Mouse (Mus musculus): ENCODE results near the gene Olfr206. TPM values are rescaled to one million over a fixed set of nuclear protein-coding genes. Genes with fewer than 3 reads are reported as not detected.
A peak's percentile ranks its signal among the peaks of the same experiment; 100 is the strongest.
"Not testable (repeated sequence)": the region's sequence is repeated elsewhere in the genome, so short reads cannot be mapped to it uniquely, and the experiment has no call there.

Olfr206 gene
- polyA plus RNA-seq (2015; fragmentation: Nextera tagmentation; extraction: Ambion mirVana): not detected in 2 replicates

- Histone ChIP-seq H3K9me3 (replicated peaks) (no peaks in the 10 kb centered on the region), H3K27ac (no peak within 1 kb of the TSS)
- WGBS: 89% methylated on average over 1 of the region's 1 CpGs
These were observed at the start of gene Olfr206 for GRCm38 (mm10) chr16:59349146-59349545. Gene Olfr206 (minus strand): TSS chr16:59349246.

GRCm38 (mm10) chr16:59393300-59393699 lies 44.3 kb upstream of the Olfr206 start:
- Histone ChIP-seq H3K4me2 (no peak overlapping the region), H3K36me3 (ENCODE audit: poor library complexity, severe bottlenecking) (no peaks in the 10 kb centered on the region), H3K27ac (no peak overlapping the region), H3K9ac (no peak overlapping the region), H3K9me3 (replicated peaks) (no peaks in the 10 kb centered on the region), H3K27me3 (no peaks in the 10 kb centered on the region), H3K4me1 (no peaks in the 10 kb centered on the region), H3K4me3 (no peak overlapping the region)
- ATAC-seq: peak; percentile 63
- WGBS: 83% methylated on average over 3 of the region's 3 CpGs

More at GRCm38 (mm10) chr16:59349146-59349545, at the start of gene Olfr206:
- Histone ChIP-seq H3K4me1 (no peaks in the 10 kb centered on the region), H3K4me3 (no peak within 1 kb of the TSS), H3K36me3 (ENCODE audit: poor library complexity, severe bottlenecking) (no peaks in the 10 kb centered on the region), H3K27me3 (no peaks in the 10 kb centered on the region), H3K4me2 (no peak within 1 kb of the TSS), H3K9ac (no peak within 1 kb of the TSS)
- ATAC-seq: no peak

- H3K4me2 ChIP-seq: no peak within 1 kb of the TSS
- H3K4me3 ChIP-seq: no peak within 1 kb of the TSS
- no peak for ATAC-seq
- H3K36me3 ChIP-seq (ENCODE audit: poor library complexity, severe bottlenecking): no peaks in the 10 kb centered on the region
- WGBS: 76% methylated on average over 2 of the region's 2 CpGs
- H3K9me3 ChIP-seq (replicated peaks): no peaks in the 10 kb centered on the region
- no peak within 1 kb of the TSS for H3K9ac ChIP-seq
- H3K27me3 ChIP-seq: no peaks in the 10 kb centered on the region
- no peaks in the 10 kb centered on the region for H3K4me1 ChIP-seq
- H3K27ac ChIP-seq: no peak within 1 kb of the TSS
These were observed 14.8 kb upstream of the Olfr206 start, which contains the start of gene Olfr209 for GRCm38 (mm10) chr16:59363893-59364292. Gene Olfr209 (minus strand): TSS chr16:59363993.

DNA sequence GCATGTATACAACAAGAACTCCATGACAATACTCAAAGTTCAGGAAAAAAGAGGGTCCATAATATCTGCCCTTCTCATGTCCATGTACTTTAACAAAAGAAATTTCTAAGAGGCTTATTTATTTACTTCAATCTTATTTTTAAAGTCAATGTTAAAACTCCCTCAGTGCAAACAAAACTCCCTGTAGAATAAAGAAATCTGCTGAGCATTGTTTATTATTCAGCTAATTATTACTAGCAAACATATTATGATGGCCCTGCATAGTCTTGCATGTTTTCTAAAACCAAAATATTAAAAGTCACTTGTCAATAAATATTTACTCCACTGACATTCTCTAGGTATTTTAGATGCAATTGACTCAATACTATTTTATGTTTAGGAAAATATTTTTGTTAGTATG lies 18.0 kb downstream of the Olfr206 start, which contains the start of gene Olfr205:
TSS of gene Olfr205 (minus strand) at position 101 of the 400 bp plus-strand sequence.
- H3K9me3 ChIP-seq (replicated peaks): 0 out of 2 replicates have a peak, but pooled peaks cover 3% of the 10 kb centered on the region
- H3K4me2 ChIP-seq: no peak within 1 kb of the TSS
- no peak for ATAC-seq
- H3K27me3 ChIP-seq: no peaks in the 10 kb centered on the region
- no peaks in the 10 kb centered on the region for H3K4me1 ChIP-seq
- no peak within 1 kb of the TSS for H3K9ac ChIP-seq
- H3K27ac ChIP-seq: no peak within 1 kb of the TSS
- no peak within 1 kb of the TSS for H3K4me3 ChIP-seq
- no peaks in the 10 kb centered on the region for H3K36me3 ChIP-seq (ENCODE audit: poor library complexity, severe bottlenecking)

GRCm38 (mm10) chr16:59323262-59323661 lies 25.8 kb downstream of the Olfr206 start:
- not testable (repeated sequence) for H3K4me3 ChIP-seq; H3K4me1 ChIP-seq; H3K36me3 ChIP-seq (ENCODE audit: poor library complexity, severe bottlenecking); H3K27ac ChIP-seq; H3K27me3 ChIP-seq; ATAC-seq; H3K4me2 ChIP-seq; H3K9me3 ChIP-seq (replicated peaks); H3K9ac ChIP-seq
- WGBS: 48% methylated on average over 1 of the region's 1 CpGs

DNA sequence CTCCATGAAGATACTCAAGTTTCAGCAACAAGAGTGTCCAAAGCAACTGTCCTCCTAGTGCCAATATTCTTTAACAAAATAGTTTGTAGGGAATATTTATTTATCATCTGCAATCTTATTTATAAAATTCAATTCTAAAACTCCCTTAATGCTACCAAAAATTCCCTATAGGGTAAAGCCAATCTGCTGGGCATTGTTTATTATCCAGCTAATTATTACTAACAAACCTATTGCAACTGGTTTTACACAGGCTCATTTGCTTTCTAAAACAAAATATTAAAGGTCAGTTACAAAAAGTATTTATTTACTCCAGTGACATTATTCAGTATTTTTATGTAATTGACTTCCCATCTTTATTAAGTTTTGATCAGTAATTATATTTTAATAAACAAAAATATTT lies 30.9 kb downstream of the Olfr206 start, which contains the start of gene Olfr204:
TSS of gene Olfr204 (minus strand) at position 101 of the 400 bp plus-strand sequence.
- Histone ChIP-seq H3K4me2 (no peak within 1 kb of the TSS), H3K9me3 (replicated peaks) (no peaks in the 10 kb centered on the region), H3K4me1 (no peaks in the 10 kb centered on the region), H3K36me3 (ENCODE audit: poor library complexity, severe bottlenecking) (no peaks in the 10 kb centered on the region), H3K27me3 (no peaks in the 10 kb centered on the region), H3K27ac (no peak within 1 kb of the TSS), H3K4me3 (no peak within 1 kb of the TSS), H3K9ac (no peak within 1 kb of the TSS)
- ATAC-seq: no peak

- Histone ChIP-seq H3K27me3 (no peaks in the 10 kb centered on the region), H3K9ac (no peak within 1 kb of the TSS)
These were observed 50.5 kb downstream of the Olfr206 start, which contains the start of gene Olfr203 for GRCm38 (mm10) chr16:59298581-59298980. Gene Olfr203 (plus strand): TSS chr16:59298881.

More at GRCm38 (mm10) chr16:59298581-59298980, 50.5 kb downstream of the Olfr206 start, which contains the start of gene Olfr203:
- Histone ChIP-seq H3K27ac (no peak within 1 kb of the TSS), H3K4me2 (no peak within 1 kb of the TSS), H3K36me3 (ENCODE audit: poor library complexity, severe bottlenecking) (no peaks in the 10 kb centered on the region), H3K4me3 (no peak within 1 kb of the TSS), H3K4me1 (no peaks in the 10 kb centered on the region), H3K9me3 (replicated peaks) (no peaks in the 10 kb centered on the region)
- WGBS: 84% methylated on average over 2 of the region's 2 CpGs
- no peak for ATAC-seq

Other genes starting within 250 kb of the Olfr206 start
- not detected in 2 replicates for gene Olfr193, start 237.4 kb downstream of the Olfr206 start, polyA plus RNA-seq (2015; fragmentation: Nextera tagmentation; extraction: Ambion mirVana)
- gene Olfr194, start 228.2 kb downstream of the Olfr206 start, polyA plus RNA-seq (2015; fragmentation: Nextera tagmentation; extraction: Ambion mirVana): not detected in 2 replicates
- gene Olfr195, start 202.2 kb downstream of the Olfr206 start, polyA plus RNA-seq (2015; fragmentation: Nextera tagmentation; extraction: Ambion mirVana): not detected in 2 replicates
- not detected in 2 replicates for gene Olfr196, start 178.8 kb downstream of the Olfr206 start, polyA plus RNA-seq (2015; fragmentation: Nextera tagmentation; extraction: Ambion mirVana)
- not detected in 2 replicates for gene Olfr198, start 145.7 kb downstream of the Olfr206 start, polyA plus RNA-seq (2015; fragmentation: Nextera tagmentation; extraction: Ambion mirVana)
- not detected in 2 replicates for gene Olfr199, start 129.5 kb downstream of the Olfr206 start, polyA plus RNA-seq (2015; fragmentation: Nextera tagmentation; extraction: Ambion mirVana)
- gene Olfr201, start 76.6 kb downstream of the Olfr206 start, polyA plus RNA-seq (2015; fragmentation: Nextera tagmentation; extraction: Ambion mirVana): not detected in 2 replicates
- gene Olfr202, start 62.5 kb downstream of the Olfr206 start, polyA plus RNA-seq (2015; fragmentation: Nextera tagmentation; extraction: Ambion mirVana): not detected in 2 replicates
- not detected in 2 replicates for gene Olfr203, start 50.4 kb downstream of the Olfr206 start, polyA plus RNA-seq (2015; fragmentation: Nextera tagmentation; extraction: Ambion mirVana)
- gene Olfr204, start 31.0 kb downstream of the Olfr206 start, polyA plus RNA-seq (2015; fragmentation: Nextera tagmentation; extraction: Ambion mirVana): not detected in 2 replicates
- gene Olfr205, start 18.1 kb downstream of the Olfr206 start, polyA plus RNA-seq (2015; fragmentation: Nextera tagmentation; extraction: Ambion mirVana): not detected in 2 replicates
- not detected in 2 replicates for gene Olfr209, start 14.7 kb upstream of the Olfr206 start, polyA plus RNA-seq (2015; fragmentation: Nextera tagmentation; extraction: Ambion mirVana)
- 0.06 and 0.10 TPM in 2 replicates for gene Gabrr3, start 58.1 kb upstream of the Olfr206 start, polyA plus RNA-seq (2015; fragmentation: Nextera tagmentation; extraction: Ambion mirVana)
- 15.4 and 17.7 TPM in 2 replicates for gene Riox2, start 122.5 kb upstream of the Olfr206 start, polyA plus RNA-seq (2015; fragmentation: Nextera tagmentation; extraction: Ambion mirVana)